Mouse (Mus musculus) cerebellum, adult 2 months (tissue): ENCODE results near the gene Elf1.

Experiments used
- CTCF ChIP-seq: fragments of 200-500 bp; IDR thresholded peaks from 2 replicates; pipeline ENCODE4 v1.5.1; 2011; ENCODE audit warnings: low read depth, mild to moderate bottlenecking, control low read depth, low read length, moderate library complexity, borderline replicate concordance; ENCODE audit not compliant: insufficient read depth
- POLR2A ChIP-seq: fragments of 200-500 bp; IDR thresholded peaks from 2 replicates; pipeline ENCODE4 v1.6.1; 2011; ENCODE audit warnings: low read length, control low read depth, borderline replicate concordance; ENCODE audit not compliant: insufficient read depth

DNA sequence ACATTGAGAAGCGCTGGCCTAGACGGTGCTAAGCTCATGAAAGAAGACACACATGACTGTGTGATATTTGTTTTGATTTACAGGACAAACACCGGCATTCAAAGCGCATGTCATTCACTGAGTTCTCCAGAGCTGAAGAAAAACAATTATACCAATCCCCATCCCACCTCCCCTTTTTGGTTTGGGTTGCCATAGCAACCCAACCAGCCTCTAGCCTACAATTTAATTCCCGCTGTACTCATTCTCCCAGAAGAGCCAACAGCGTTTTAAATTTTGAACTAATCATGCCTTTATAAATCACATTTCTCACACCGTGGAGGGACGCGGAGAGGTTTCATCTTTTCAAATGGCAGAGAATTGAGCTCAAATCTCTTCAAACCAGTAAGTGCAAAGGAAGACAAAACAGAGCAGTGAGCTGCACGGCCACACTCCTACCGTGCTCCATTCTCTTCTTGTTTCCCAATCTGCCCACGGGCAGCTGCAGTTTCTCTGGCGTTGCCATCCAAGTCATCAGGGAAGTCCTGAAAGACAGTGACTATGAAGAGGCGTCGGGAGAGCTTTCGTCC lies 35.9 kb upstream of the Elf1 start:
- TF ChIP-seq CTCF (no peak), POLR2A (no peak)
